Mouse (Mus musculus): Measurements from ENCODE around the gene Ppif. TPM values are rescaled to one million over a fixed set of nuclear protein-coding genes. Genes with fewer than 3 reads are reported as not detected.

Gene Ppif
- polyA plus RNA-seq, 1 experiment: 42.2 TPM

DNA sequence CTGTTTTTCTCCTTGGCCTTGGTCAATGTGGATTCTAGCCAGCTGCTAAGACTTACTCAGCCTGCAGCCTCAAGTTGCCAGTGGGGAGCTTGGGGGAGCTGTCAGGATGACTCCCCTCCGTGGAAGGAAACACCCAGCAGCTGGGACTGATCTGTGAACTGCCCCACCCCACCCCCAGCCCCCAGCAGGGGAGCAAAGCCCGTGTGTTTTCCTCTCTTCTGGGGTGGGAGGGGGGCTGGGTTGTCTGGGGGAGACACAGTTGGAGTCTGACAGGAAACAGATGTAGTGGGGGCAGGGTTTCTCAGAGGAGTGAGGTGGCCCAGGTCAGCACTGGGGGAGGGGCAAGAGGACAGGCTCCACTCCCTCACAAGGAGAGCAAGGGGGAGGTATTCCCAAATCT lies 24.5 kb downstream of the Ppif start:
- Histone ChIP-seq H3K4me1 (ENCODE audit: control insufficient read depth, insufficient read depth, low read length) (peaks cover 3% of the 10 kb centered on the region), H3K9ac (ENCODE audit: low read depth, poor library complexity, severe bottlenecking) (no peak overlapping the region)

DNA sequence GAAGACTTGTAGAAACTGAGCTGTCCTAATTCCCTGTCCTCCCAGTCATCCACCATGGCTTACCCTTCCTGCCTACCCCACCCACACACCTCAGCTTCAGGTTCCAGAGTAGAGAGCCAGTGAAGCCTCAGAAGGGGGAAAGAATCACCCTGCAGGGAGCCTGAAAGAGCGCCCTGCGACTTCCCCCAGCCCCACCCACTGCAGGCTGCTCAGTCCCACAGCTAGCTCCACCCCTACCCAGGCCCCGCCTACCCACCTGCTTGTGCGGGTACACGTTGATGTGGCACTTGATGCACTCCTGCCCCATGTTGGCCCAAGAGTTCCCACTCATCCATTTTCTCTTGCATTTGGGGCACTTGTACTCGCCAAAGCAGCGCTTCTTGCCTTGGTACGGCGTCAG lies 25.4 kb downstream of the Ppif start:
- Histone ChIP-seq H3K4me1 (ENCODE audit: control insufficient read depth, insufficient read depth, low read length) (peaks cover 3% of the 10 kb centered on the region), H3K9me3 (replicated peaks; ENCODE audit: control insufficient read depth, insufficient read depth, low read length, poor library complexity, severe bottlenecking) (no peaks in the 10 kb centered on the region), H3K27me3 (ENCODE audit: control insufficient read depth, insufficient read depth, low read length, poor library complexity, severe bottlenecking) (no peaks in the 10 kb centered on the region), H3K4me3 (ENCODE audit: low read depth, low read length) (peak overlapping the region; percentile 3; the same call in 1 of the 2 replicates), H3K9ac (ENCODE audit: low read depth, poor library complexity, severe bottlenecking) (no peak overlapping the region), H3K27ac (ENCODE audit: insufficient read depth, low read length) (no peak overlapping the region), H3K36me3 (ENCODE audit: control insufficient read depth, insufficient read depth, low read length, poor library complexity, severe bottlenecking) (no peaks in the 10 kb centered on the region)
- TF ChIP-seq EP300 (IDR thresholded peaks at IDR 0.05; ENCODE audit: insufficient read depth, low read depth, low read length) (0 out of 2 replicates have a peak, but pooled peaks have one; percentile 29), POLR2A (IDR thresholded peaks at IDR 0.05; ENCODE audit: insufficient read depth, low read length) (no peak)

More for the DNA sequence above, 24.5 kb downstream of the Ppif start:
- TF ChIP-seq EP300 (IDR thresholded peaks at IDR 0.05; ENCODE audit: insufficient read depth, low read depth, low read length) (0 out of 2 replicates have a peak, but pooled peaks have one; percentile 69), POLR2A (IDR thresholded peaks at IDR 0.05; ENCODE audit: insufficient read depth, low read length) (no peak), CTCF (IDR thresholded peaks at IDR 0.05; ENCODE audit: low read depth, low read length) (no peak)
- no peak overlapping the region for H3K27ac ChIP-seq (ENCODE audit: insufficient read depth, low read length)
- no peaks in the 10 kb centered on the region for H3K9me3 ChIP-seq (replicated peaks; ENCODE audit: control insufficient read depth, insufficient read depth, low read length, poor library complexity, severe bottlenecking)
- no peak overlapping the region for H3K4me3 ChIP-seq (ENCODE audit: low read depth, low read length)
- no peaks in the 10 kb centered on the region for H3K27me3 ChIP-seq (ENCODE audit: control insufficient read depth, insufficient read depth, low read length, poor library complexity, severe bottlenecking)
- H3K36me3 ChIP-seq (ENCODE audit: control insufficient read depth, insufficient read depth, low read length, poor library complexity, severe bottlenecking): no peaks in the 10 kb centered on the region

DNA sequence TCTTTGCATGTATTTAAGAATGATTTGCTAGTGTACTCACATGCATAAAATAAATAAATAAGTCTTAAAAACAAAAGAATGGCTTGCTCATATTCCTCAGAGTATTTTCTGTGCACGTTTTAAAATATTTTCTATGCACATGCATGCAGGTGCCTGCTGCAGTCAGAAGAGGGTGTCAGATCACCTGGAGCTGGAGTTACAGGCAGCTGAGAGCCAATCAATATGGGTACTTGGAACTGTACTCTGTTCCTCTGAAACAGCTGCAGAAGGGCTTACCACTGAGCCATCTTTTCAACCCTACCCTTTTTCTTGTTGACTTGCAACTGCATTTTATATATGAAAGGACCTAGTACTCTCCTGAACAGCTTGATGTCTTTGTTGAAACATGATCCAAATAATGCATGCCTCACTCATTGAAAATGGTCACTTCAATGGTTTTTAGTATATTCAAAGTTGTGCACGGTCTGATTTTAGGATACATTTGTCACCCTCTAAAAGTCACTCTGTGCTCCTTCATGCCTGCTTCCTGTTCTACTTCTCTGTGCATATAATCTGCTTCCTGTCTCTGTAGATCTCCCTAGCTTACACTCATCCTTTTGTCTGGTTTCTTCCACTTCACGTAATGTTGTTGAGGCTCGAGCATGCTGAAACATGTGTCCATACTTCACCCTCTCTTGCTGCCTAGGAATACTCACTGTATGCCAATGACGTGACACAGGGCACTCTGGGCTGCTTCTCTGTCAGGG lies 27.2 kb downstream of the Ppif start:
- Histone ChIP-seq H3K4me1 (ENCODE audit: control insufficient read depth, insufficient read depth, low read length) (peaks cover 3% of the 10 kb centered on the region), H3K27me3 (ENCODE audit: control insufficient read depth, insufficient read depth, low read length, poor library complexity, severe bottlenecking) (no peaks in the 10 kb centered on the region), H3K36me3 (ENCODE audit: control insufficient read depth, insufficient read depth, low read length, poor library complexity, severe bottlenecking) (no peaks in the 10 kb centered on the region), H3K4me3 (ENCODE audit: low read depth, low read length) (no peak overlapping the region), H3K9me3 (replicated peaks; ENCODE audit: control insufficient read depth, insufficient read depth, low read length, poor library complexity, severe bottlenecking) (no peaks in the 10 kb centered on the region), H3K9ac (ENCODE audit: low read depth, poor library complexity, severe bottlenecking) (no peak overlapping the region), H3K27ac (ENCODE audit: insufficient read depth, low read length) (no peak overlapping the region)
- TF ChIP-seq EP300 (IDR thresholded peaks at IDR 0.05; ENCODE audit: insufficient read depth, low read depth, low read length): no peak
- TF ChIP-seq CTCF (IDR thresholded peaks at IDR 0.05; ENCODE audit: low read depth, low read length): no peak
- no peak for TF ChIP-seq POLR2A (IDR thresholded peaks at IDR 0.05; ENCODE audit: insufficient read depth, low read length)

DNA sequence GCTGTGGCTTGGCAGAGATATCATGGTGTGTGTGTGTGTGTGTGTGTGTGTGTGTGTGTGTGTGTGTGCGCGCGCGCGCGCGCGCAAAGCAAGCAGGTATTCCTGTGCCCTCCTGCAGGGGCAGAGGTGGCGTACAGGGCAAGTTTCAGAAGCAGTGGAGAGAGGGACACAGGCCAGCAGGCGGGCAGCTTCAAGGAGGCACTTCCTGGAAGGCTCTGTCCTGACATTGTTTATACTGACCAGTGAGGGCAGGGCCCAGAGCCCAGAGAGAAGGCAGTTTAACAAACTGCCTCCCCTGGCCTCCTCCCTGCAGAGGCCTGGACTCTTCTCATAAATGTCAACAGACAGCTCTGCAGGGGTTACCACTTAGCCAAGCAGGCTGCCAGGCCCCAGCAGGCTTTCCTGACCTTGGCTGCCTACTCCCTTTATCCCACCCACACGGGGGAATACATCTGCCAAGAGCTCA lies 31.1 kb downstream of the Ppif start:
- H3K36me3 ChIP-seq (ENCODE audit: control insufficient read depth, insufficient read depth, low read length, poor library complexity, severe bottlenecking): no peaks in the 10 kb centered on the region
- H3K27ac ChIP-seq (ENCODE audit: insufficient read depth, low read length): no peak overlapping the region
- no peaks in the 10 kb centered on the region for H3K9me3 ChIP-seq (replicated peaks; ENCODE audit: control insufficient read depth, insufficient read depth, low read length, poor library complexity, severe bottlenecking)
- no peak overlapping the region for H3K4me3 ChIP-seq (ENCODE audit: low read depth, low read length)
- H3K27me3 ChIP-seq (ENCODE audit: control insufficient read depth, insufficient read depth, low read length, poor library complexity, severe bottlenecking): no peaks in the 10 kb centered on the region
- no peaks in the 10 kb centered on the region for H3K4me1 ChIP-seq (ENCODE audit: control insufficient read depth, insufficient read depth, low read length)
- H3K9ac ChIP-seq (ENCODE audit: low read depth, poor library complexity, severe bottlenecking): no peak overlapping the region
- TF ChIP-seq POLR2A (IDR thresholded peaks at IDR 0.05; ENCODE audit: insufficient read depth, low read length): no peak
- no peak for TF ChIP-seq CTCF (IDR thresholded peaks at IDR 0.05; ENCODE audit: low read depth, low read length)
- no peak for TF ChIP-seq EP300 (IDR thresholded peaks at IDR 0.05; ENCODE audit: insufficient read depth, low read depth, low read length)

DNA sequence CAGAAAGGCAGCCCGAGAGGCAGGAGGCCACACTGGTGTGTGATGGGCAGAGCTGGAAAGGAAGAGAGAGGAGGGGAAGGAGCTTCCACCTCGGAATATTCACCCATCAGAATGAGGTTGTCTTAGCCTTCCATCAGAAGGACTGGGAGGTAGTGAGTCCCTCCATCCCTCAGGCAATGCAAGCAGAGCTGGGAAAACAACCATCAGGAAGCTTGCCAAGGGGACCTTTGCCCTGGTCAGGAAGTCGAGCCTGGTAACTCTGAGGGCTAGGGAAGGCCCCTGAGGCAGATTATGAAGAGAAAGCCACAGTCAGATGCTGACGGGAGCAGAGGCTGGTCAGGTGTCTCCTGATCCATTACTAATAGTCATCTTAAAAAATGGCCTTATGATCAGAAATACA lies 31.7 kb downstream of the Ppif start:
- no peaks in the 10 kb centered on the region for H3K27me3 ChIP-seq (ENCODE audit: control insufficient read depth, insufficient read depth, low read length, poor library complexity, severe bottlenecking)
- no peak overlapping the region for H3K9ac ChIP-seq (ENCODE audit: low read depth, poor library complexity, severe bottlenecking)
- no peaks in the 10 kb centered on the region for H3K4me1 ChIP-seq (ENCODE audit: control insufficient read depth, insufficient read depth, low read length)
- H3K9me3 ChIP-seq (replicated peaks; ENCODE audit: control insufficient read depth, insufficient read depth, low read length, poor library complexity, severe bottlenecking): no peaks in the 10 kb centered on the region
- no peaks in the 10 kb centered on the region for H3K36me3 ChIP-seq (ENCODE audit: control insufficient read depth, insufficient read depth, low read length, poor library complexity, severe bottlenecking)
- no peak overlapping the region for H3K4me3 ChIP-seq (ENCODE audit: low read depth, low read length)
- TF ChIP-seq EP300 (IDR thresholded peaks at IDR 0.05; ENCODE audit: insufficient read depth, low read depth, low read length) (no peak), CTCF (IDR thresholded peaks at IDR 0.05; ENCODE audit: low read depth, low read length) (no peak), POLR2A (IDR thresholded peaks at IDR 0.05; ENCODE audit: insufficient read depth, low read length) (no peak)
- H3K27ac ChIP-seq (ENCODE audit: insufficient read depth, low read length): no peak overlapping the region

Measured in ES-Bruce4 (cell line).